Mouse (Mus musculus): ENCODE data around the gene Tmem135. TPM values are rescaled to one million over a fixed set of nuclear protein-coding genes. Genes with fewer than 3 reads are reported as not detected.

The Tmem135 gene
- polyA plus RNA-seq, 1 experiment from 2014 or later, result 22.9 TPM

DNA sequence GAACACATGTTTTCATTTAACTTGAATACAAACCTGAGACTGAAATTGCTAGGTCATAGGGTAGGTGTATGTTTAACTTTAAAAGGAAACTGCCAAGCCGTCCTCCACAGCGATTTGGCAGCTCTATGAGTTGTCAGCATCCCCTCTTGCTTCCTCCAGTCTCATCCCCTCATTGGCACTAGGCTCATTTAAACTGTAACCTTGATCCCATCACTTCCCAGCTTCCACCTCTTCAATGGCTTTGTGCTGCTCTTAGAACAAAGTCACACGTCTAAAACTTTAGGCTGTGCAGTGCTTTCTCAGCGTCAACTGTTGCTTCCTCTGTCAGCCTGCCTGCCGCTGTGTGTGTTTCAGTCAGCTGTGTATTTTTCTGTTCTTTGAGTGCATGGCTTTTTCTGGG, 23.1 kb upstream of the Tmem135 start:
- Histone ChIP-seq H3K27me3 (no peaks in the 10 kb centered on the region), H3K4me3 (no peak overlapping the region), H3K4me1 (peaks cover 22% of the 10 kb centered on the region), H3K36me3 (no peaks in the 10 kb centered on the region), H3K27ac (no peak overlapping the region), H3K9me3 (no peaks in the 10 kb centered on the region), H3K9ac (no peak overlapping the region), H3K4me2 (replicated peaks) (no peak overlapping the region)
- WGBS, result 30% methylated on average over 5 of the region's 5 CpGs
- no peak for ATAC-seq (ENCODE audit: low FRiP score, low read depth)

GRCm38 (mm10) chr7:89425803-89426725, 22.0 kb upstream of the Tmem135 start:
- Histone ChIP-seq H3K27ac (no peak overlapping the region), H3K4me1 (peaks cover 22% of the 10 kb centered on the region), H3K9me3 (no peaks in the 10 kb centered on the region), H3K27me3 (no peaks in the 10 kb centered on the region), H3K9ac (no peak overlapping the region), H3K4me3 (no peak overlapping the region), H3K4me2 (replicated peaks) (no peak overlapping the region), H3K36me3 (no peaks in the 10 kb centered on the region)
- ATAC-seq (ENCODE audit: low FRiP score, low read depth), result no peak
- 41% methylated on average over 11 of the region's 11 CpGs for WGBS

DNA sequence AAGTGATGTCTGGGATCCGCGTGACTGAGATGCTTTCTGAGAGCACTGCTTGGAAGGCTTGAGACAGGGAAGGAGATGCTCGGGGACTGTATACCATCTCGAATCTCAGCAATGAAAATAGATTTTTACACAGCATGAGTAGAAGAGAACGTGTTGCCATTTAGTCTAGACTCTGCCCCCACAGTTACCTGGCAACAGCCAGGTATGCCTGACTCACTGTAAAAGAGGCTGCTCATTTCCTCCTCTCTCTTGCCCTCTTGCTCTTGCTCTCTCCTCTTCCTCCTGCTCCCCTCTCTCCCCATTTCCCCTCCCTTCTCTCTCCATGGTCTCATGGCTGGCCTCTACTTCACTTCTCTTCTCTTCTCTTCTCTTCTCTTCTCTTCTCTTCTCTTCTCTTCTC, 20.6 kb upstream of the Tmem135 start:
- Histone ChIP-seq H3K36me3 (no peaks in the 10 kb centered on the region), H3K27ac (no peak overlapping the region), H3K27me3 (no peaks in the 10 kb centered on the region), H3K4me1 (peaks cover 22% of the 10 kb centered on the region), H3K9ac (no peak overlapping the region), H3K9me3 (no peaks in the 10 kb centered on the region), H3K4me2 (replicated peaks) (no peak overlapping the region), H3K4me3 (no peak overlapping the region)
- WGBS, result 75% methylated on average over 5 of the region's 5 CpGs
- ATAC-seq (ENCODE audit: low FRiP score, low read depth), result no peak

DNA sequence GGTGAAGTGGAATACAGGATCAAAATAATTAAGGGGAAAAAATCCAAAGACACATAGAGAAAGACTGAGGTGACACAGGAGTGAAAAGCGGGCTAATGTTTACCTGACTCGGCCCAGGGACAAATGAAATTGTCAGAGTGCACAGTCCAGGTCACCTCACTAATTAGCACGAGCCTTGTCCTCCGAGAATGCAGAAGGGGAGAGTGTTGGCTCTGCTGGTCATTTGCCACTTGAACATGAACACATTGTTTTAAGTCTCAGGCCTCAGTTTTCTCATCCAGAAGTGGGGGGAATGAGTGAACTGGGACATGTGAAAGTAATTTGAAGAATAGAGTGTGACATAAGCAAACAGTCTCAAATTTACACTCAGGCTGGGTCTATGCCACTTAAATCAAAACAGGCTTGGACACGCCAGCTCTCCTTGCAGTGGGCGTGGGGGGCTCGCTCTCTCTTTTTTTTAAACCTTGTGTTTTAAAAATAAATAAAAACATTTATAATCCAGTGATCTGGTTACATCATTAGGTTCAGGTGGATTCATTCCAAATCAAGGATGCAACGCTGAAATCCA, 19.8 kb upstream of the Tmem135 start:
- Histone ChIP-seq H3K4me3 (no peak overlapping the region), H3K4me1 (peaks cover 22% of the 10 kb centered on the region), H3K27me3 (no peaks in the 10 kb centered on the region), H3K36me3 (no peaks in the 10 kb centered on the region), H3K9me3 (no peaks in the 10 kb centered on the region), H3K9ac (no peak overlapping the region), H3K27ac (no peak overlapping the region), H3K4me2 (replicated peaks) (no peak overlapping the region)
- ATAC-seq (ENCODE audit: low FRiP score, low read depth), result no peak
- 29% methylated on average over 8 of the region's 8 CpGs for WGBS

DNA sequence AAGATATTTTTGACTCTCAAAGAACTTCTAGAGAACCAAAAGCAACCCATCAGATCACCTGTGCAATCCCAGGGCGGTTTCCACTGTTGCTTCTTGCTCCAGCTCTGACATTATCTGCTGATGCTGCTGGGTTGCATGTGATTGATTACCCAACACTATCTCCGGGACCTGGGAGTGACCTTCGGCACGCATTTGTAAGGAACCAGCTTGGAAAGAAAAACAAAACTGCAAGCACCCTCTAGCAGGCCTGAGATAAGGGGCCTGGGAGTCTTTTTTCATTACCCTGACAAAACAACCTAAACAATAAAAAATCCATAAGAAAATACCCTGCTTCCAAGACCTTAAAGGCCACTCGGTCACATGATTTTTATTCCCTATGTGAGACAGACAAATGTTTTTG, 19.2 kb upstream of the Tmem135 start:
- Histone ChIP-seq H3K4me1 (peaks cover 28% of the 10 kb centered on the region), H3K4me2 (replicated peaks) (no peak overlapping the region), H3K36me3 (no peaks in the 10 kb centered on the region), H3K27ac (no peak overlapping the region), H3K9me3 (no peaks in the 10 kb centered on the region), H3K9ac (no peak overlapping the region), H3K4me3 (no peak overlapping the region), H3K27me3 (no peaks in the 10 kb centered on the region)
- ATAC-seq (ENCODE audit: low FRiP score, low read depth), result no peak
- WGBS, result 18% methylated on average over 5 of the region's 5 CpGs

- H3K36me3 ChIP-seq, result no peaks in the 10 kb centered on the region
- no peak for ATAC-seq (ENCODE audit: low FRiP score, low read depth)
- no peaks in the 10 kb centered on the region for H3K27me3 ChIP-seq
- H3K9ac ChIP-seq, result no peak overlapping the region
- no peak overlapping the region for H3K4me3 ChIP-seq
- H3K4me2 ChIP-seq (replicated peaks), result no peak overlapping the region
- peaks cover 33% of the 10 kb centered on the region for H3K4me1 ChIP-seq
- no peak overlapping the region for H3K27ac ChIP-seq
- H3K9me3 ChIP-seq, result no peaks in the 10 kb centered on the region
- WGBS, result 35% methylated on average over 8 of the region's 8 CpGs
Measured at GRCm38 (mm10) chr7:89422650-89423049, 18.6 kb upstream of the Tmem135 start.

- Histone ChIP-seq H3K9ac (no peak overlapping the region), H3K4me3 (no peak overlapping the region), H3K27me3 (no peaks in the 10 kb centered on the region), H3K9me3 (no peaks in the 10 kb centered on the region), H3K4me1 (peaks cover 29% of the 10 kb centered on the region), H3K27ac (no peak overlapping the region), H3K36me3 (no peaks in the 10 kb centered on the region), H3K4me2 (replicated peaks) (no peak overlapping the region)
- ATAC-seq (ENCODE audit: low FRiP score, low read depth), result no peak
- WGBS, result 93% methylated on average over 5 of the region's 5 CpGs
Measured at GRCm38 (mm10) chr7:89421294-89421693, 17.3 kb upstream of the Tmem135 start.

DNA sequence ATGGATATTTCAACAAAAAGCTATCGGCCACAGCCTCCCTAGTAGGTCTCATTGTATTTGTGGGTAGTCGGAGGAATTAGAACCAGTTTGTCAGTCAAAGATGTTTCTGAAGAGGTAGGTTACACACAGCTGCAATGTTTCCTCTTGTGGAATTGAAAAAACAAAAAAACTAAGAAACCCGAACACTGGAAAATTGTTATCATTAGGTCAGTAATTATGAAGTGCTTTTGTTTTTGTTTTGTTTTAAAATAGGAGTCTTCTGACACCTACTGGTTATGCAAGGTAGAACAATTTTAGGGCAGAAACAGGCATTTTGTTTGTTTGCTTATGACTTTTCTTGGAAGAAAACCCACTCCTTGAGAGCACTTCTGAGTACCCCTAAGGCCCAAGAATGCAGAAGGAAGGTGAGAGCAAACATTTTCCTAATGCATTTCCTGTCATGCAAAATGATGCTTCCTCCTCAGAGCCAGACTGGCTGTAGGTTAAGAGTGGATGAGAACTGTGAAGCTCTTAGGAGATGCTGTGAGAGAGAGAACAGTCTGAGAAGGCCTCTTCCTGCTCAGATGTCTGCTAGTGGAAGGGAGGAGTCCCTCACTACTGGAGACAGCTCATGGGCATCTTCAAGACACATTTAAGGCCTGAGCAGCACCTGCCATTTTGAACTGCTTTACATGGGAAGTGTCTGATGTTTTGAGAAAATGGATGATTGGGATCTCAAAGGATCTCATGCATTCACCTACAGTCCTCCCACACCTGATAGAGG, 15.1 kb upstream of the Tmem135 start:
- no peak overlapping the region for H3K27ac ChIP-seq
- H3K9ac ChIP-seq, result no peak overlapping the region
- peaks cover 38% of the 10 kb centered on the region for H3K4me1 ChIP-seq
- 47% methylated on average over 3 of the region's 3 CpGs for WGBS
- no peaks in the 10 kb centered on the region for H3K36me3 ChIP-seq
- H3K9me3 ChIP-seq, result no peaks in the 10 kb centered on the region
- no peak for ATAC-seq (ENCODE audit: low FRiP score, low read depth)
- no peaks in the 10 kb centered on the region for H3K27me3 ChIP-seq
- no peak overlapping the region for H3K4me3 ChIP-seq
- no peak overlapping the region for H3K4me2 ChIP-seq (replicated peaks)

DNA sequence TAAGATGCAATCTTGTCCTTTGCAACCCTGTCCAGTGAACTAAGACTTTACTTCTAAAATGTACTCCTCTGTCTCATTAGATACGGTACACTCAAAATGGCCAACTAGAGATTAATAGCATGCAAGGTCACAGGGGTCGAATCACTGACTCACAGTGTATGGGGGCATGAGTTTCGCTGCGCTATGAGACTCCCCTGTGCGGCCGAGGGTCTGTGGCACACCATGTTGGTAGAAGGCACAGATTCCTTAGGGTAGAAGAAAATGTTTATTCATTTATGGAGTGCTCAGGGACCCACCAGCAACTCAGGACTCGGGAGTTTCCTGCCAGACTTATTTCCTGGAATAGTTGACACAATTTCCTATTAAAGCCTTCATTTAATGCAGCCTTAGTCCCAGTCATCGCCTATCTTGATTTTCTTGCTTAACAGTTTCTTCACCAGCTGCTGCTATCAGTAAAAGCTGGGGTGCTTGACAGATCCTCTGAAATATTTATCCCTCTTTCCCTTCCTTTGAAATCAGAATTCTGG, 14.2 kb upstream of the Tmem135 start:
- Histone ChIP-seq H3K9me3 (no peaks in the 10 kb centered on the region), H3K4me2 (replicated peaks) (no peak overlapping the region), H3K36me3 (peaks cover 5% of the 10 kb centered on the region; the same call in 1 of the 2 replicates), H3K27ac (no peak overlapping the region), H3K27me3 (no peaks in the 10 kb centered on the region), H3K9ac (no peak overlapping the region), H3K4me1 (peaks cover 36% of the 10 kb centered on the region), H3K4me3 (no peak overlapping the region)
- 49% methylated on average over 8 of the region's 8 CpGs for WGBS
- ATAC-seq (ENCODE audit: low FRiP score, low read depth), result 0 out of 2 replicates have a peak, but pooled peaks have one; percentile 37

DNA sequence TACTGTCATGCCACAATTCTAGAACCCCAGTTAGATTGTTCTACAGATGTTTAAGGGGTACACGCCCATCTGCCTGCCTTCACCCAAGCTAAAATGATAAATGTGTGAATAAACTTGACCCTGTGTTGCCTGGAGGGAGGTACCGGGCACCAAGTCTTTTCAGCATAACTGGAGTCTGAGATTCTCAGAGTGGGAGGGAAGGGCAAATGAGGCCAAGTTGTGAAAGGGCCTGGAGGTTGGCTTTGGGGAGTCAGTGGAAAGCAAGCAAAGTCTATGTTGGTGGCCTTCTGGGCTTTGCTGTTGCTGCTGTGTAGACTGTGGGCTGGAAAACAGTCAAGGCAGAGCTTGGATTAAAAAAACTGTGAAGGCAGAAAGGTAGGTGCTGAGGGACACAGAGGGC, 13.7 kb upstream of the Tmem135 start:
- 69% methylated on average over 2 of the region's 2 CpGs for WGBS
- ATAC-seq (ENCODE audit: low FRiP score, low read depth), result no peak
- Histone ChIP-seq H3K9me3 (no peaks in the 10 kb centered on the region), H3K4me3 (no peak overlapping the region), H3K9ac (no peak overlapping the region), H3K4me1 (peaks cover 31% of the 10 kb centered on the region), H3K27ac (no peak overlapping the region), H3K4me2 (replicated peaks) (no peak overlapping the region), H3K36me3 (peaks cover 8% of the 10 kb centered on the region), H3K27me3 (no peaks in the 10 kb centered on the region)

DNA sequence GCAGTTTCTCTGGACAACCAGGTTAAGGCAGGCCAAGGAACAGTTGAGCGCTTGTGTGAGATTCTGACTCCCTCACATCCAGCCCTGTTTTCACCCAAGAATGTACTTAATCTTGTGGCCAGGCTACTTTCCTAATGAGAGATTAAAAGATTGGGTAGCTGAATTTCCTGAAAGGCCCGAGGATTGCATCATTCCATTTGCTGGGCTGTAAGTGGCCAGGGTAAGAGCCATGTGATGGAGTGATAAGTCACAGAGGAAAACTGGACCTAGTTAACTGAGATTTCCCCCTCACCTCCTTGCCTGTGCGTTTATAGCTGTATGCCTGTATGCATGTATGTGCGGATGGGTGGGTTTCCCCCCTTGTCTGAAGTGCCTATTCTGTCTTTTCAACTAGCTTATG, 12.0 kb upstream of the Tmem135 start:
- 62% methylated on average over 4 of the region's 4 CpGs for WGBS
- Histone ChIP-seq H3K27ac (no peak overlapping the region), H3K9me3 (no peaks in the 10 kb centered on the region), H3K4me3 (no peak overlapping the region), H3K36me3 (peaks cover 25% of the 10 kb centered on the region), H3K4me1 (peaks cover 41% of the 10 kb centered on the region), H3K4me2 (replicated peaks) (no peak overlapping the region), H3K9ac (no peak overlapping the region), H3K27me3 (no peaks in the 10 kb centered on the region)
- ATAC-seq (ENCODE audit: low FRiP score, low read depth), result no peak

GRCm38 (mm10) chr7:89412094-89412493, 8.1 kb upstream of the Tmem135 start:
- H3K36me3 ChIP-seq, result peaks cover 51% of the 10 kb centered on the region
- WGBS, result 85% methylated on average over 7 of the region's 7 CpGs
- H3K27ac ChIP-seq, result no peak overlapping the region
- ATAC-seq (ENCODE audit: low FRiP score, low read depth), result no peak
- H3K4me2 ChIP-seq (replicated peaks), result 0 out of 2 replicates have a peak overlapping the region, but pooled peaks have one; percentile 4
- H3K9me3 ChIP-seq, result no peaks in the 10 kb centered on the region
- no peak overlapping the region for H3K9ac ChIP-seq
- H3K4me3 ChIP-seq, result no peak overlapping the region
- H3K4me1 ChIP-seq, result peaks cover 68% of the 10 kb centered on the region
- H3K27me3 ChIP-seq, result no peaks in the 10 kb centered on the region

All from limb, embryonic 13.5 days (tissue).